Mouse (Mus musculus) intestine, embryonic 14.5 days (tissue): Measurements from ENCODE around the gene Elk3. TPM values are rescaled to one million over a fixed set of nuclear protein-coding genes. Genes with fewer than 3 reads are reported as not detected.

Experiments
- ATAC-seq: fragments of 200-750 bp; cut with Nextera tagmentation; replicated peaks from 2 replicates; pipeline ENCODE4 v1.8.0; 2017; ENCODE audit warnings: low read depth, moderate number of reproducible peaks, moderate TSS enrichment, moderate library complexity; ENCODE audit not compliant: low FRiP score, low TSS enrichment
- DNase-seq: peaks from one replicate; pipeline ENCODE4 v3.0.0-alpha.2; 2018; ENCODE audit warnings: low spot score
- H3K27ac ChIP-seq: fragments of 300-500 bp; sonication (generic); 2 replicates; pipeline ENCODE4 v1.5.1; 2014; ENCODE audit warnings: low read depth, mild to moderate bottlenecking, control low read depth
- H3K27me3 ChIP-seq: fragments of 300-500 bp; sonication (generic); replicated peaks from 2 replicates; pipeline ENCODE4 v1.6.1; 2014; ENCODE audit warnings: low read length, control low read depth; ENCODE audit not compliant: control insufficient read depth, insufficient read depth
- H3K36me3 ChIP-seq: fragments of 300-500 bp; sonication (generic); 2 replicates; pipeline ENCODE4 v1.6.1; 2014; ENCODE audit warnings: low read length, control low read depth; ENCODE audit not compliant: control insufficient read depth, insufficient read depth
- H3K4me1 ChIP-seq: fragments of 300-500 bp; sonication (generic); replicated peaks from 2 replicates; pipeline ENCODE4 v1.6.1; 2014; ENCODE audit warnings: low read length, control low read depth, mixed read lengths; ENCODE audit not compliant: control insufficient read depth, insufficient read depth
- H3K4me2 ChIP-seq: fragments of 300-500 bp; sonication (generic); 2 replicates; pipeline ENCODE4 v1.6.1; 2014; ENCODE audit warnings: low read length
- H3K4me3 ChIP-seq: fragments of 300-500 bp; sonication (generic); 2 replicates; pipeline ENCODE4 v1.5.1; 2014; ENCODE audit warnings: low read depth, low read length, control low read depth, mixed read lengths
- H3K9ac ChIP-seq: fragments of 300-500 bp; sonication (generic); 2 replicates; pipeline ENCODE4 v1.6.1; 2014; ENCODE audit warnings: mild to moderate bottlenecking, low read length
- H3K9me3 ChIP-seq: fragments of 300-500 bp; sonication (generic); 2 replicates; pipeline ENCODE4 v1.6.1; 2016; ENCODE audit warnings: low read length, control low read depth; ENCODE audit not compliant: control insufficient read depth
- WGBS: fragments of 180-500 bp; shearing (Covaris S2); extraction: QIAGEN DNeasy Blood & Tissue Kit; methylation state at CpG from one replicate; pipeline ENCODE4 v1.1.7; 2014; 5-methylcytosine and 5-hydroxymethylcytosine counted together
- polyA plus RNA-seq: library from polyadenylated mRNA; unstranded; fragments of >200 nt; fragmentation: Nextera tagmentation; extraction: Ambion mirVana; gene quantifications from 2 replicates; pipeline ENCODE4 v1.2.1, GENCODE M21; 2014

Gene Elk3
- polyA plus RNA-seq, 1 experiment from 2014 or later: 26.5 TPM

GRCm38 (mm10) chr10:93205287-93205956 is 105.5 kb downstream of the Elk3 start:
- Histone ChIP-seq H3K9me3 (no peaks in the 10 kb centered on the region), H3K4me3 (no peak overlapping the region), H3K9ac (no peak overlapping the region), H3K4me2 (no peak overlapping the region), H3K4me1 (no peaks in the 10 kb centered on the region), H3K36me3 (no peaks in the 10 kb centered on the region), H3K27me3 (no peaks in the 10 kb centered on the region), H3K27ac (no peak overlapping the region)
- 80% methylated on average over 4 of the region's 4 CpGs for WGBS
- DNase-seq (no peak), ATAC-seq (no peak)

GRCm38 (mm10) chr10:93201846-93202458 is 109.0 kb downstream of the Elk3 start:
- no peaks in the 10 kb centered on the region for H3K27me3 ChIP-seq
- H3K4me3 ChIP-seq: no peak overlapping the region
- H3K36me3 ChIP-seq: peaks cover 6% of the 10 kb centered on the region; the same call in 1 of the 2 replicates
- H3K4me2 ChIP-seq: no peak overlapping the region
- H3K9me3 ChIP-seq: no peaks in the 10 kb centered on the region
- H3K4me1 ChIP-seq: no peaks in the 10 kb centered on the region
- ATAC-seq (no peak), DNase-seq (no peak)
- no peak overlapping the region for H3K27ac ChIP-seq
- no peak overlapping the region for H3K9ac ChIP-seq
- WGBS: 90% methylated on average over 6 of the region's 6 CpGs

- Histone ChIP-seq H3K4me3 (no peak overlapping the region), H3K27ac (no peak overlapping the region), H3K4me1 (no peaks in the 10 kb centered on the region), H3K9me3 (no peaks in the 10 kb centered on the region), H3K27me3 (no peaks in the 10 kb centered on the region), H3K4me2 (no peak overlapping the region), H3K36me3 (peaks cover 6% of the 10 kb centered on the region; the same call in 1 of the 2 replicates), H3K9ac (no peak overlapping the region)
- WGBS: 90% methylated on average over 3 of the region's 3 CpGs
- no peak for ATAC-seq
- no peak for DNase-seq
These were observed 112.0 kb downstream of the Elk3 start for GRCm38 (mm10) chr10:93198958-93199357.

Other genes with a start within 250 kb of the Elk3 start
- gene Cfap54, start 229.5 kb downstream of the Elk3 start, polyA plus RNA-seq: 0.07 and 0.16 TPM in 2 replicates
- 21.9 and 23.6 TPM in 2 replicates for gene Cdk17, start 150.3 kb downstream of the Elk3 start, polyA plus RNA-seq
- 249 and 276 TPM in 2 replicates for gene Lta4h, start 142.3 kb upstream of the Elk3 start, polyA plus RNA-seq
- gene Hal, start 177.6 kb upstream of the Elk3 start, polyA plus RNA-seq: 0.42 and 0.65 TPM in 2 replicates
- 1.8 TPM in 2 replicates for gene Amdhd1, start 228.9 kb upstream of the Elk3 start, polyA plus RNA-seq
- gene Ccdc38, start 229.5 kb upstream of the Elk3 start, polyA plus RNA-seq: 0.35 and 0.47 TPM in 2 replicates